In the genomic region with DNA sequence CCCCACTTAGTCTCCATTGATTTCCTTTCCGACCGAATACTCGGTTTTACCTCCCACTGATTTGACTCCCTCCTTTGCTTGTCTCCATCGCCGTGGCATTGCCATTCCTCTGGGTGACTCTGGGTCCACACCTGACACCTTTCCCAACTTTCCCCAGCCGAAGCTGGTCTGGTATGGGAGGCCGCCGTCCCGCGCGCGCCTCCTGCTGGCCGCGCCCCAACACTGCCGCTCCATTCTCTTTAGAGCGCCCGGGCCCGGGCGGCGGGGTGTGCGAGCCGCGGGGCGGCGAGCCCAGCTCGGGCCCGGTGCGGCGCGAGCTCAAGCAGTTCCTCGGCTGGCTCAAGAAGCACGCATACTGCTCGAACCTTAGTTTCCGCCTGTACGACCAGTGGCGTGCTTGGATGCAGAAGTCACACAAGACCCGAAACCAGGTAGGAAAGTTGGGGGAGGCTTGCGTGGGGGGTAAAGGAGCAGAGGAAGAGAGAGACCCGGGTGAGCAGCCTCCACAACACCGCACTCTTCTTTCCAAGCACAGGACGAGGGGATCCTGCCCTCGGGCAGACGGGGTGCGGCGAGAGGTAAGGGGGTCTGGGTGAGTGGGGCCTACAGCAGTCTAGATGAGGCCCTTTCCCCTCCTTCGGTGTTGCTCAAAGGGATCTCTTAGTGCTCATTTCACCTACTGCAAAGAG, we compare ENCODE assay signal across 9 mouse cellular contexts. TPM values are rescaled to one million over a fixed set of nuclear protein-coding genes. Genes with fewer than 3 reads are reported as not detected.
A peak's percentile ranks its signal among the peaks of the same experiment; 100 is the strongest.
DNase-seq lines count a peak whose midpoint lies in the region; ATAC-seq and TF ChIP-seq lines count a peak whose summit lies in the region.
"Had no signal": no experiment of that assay in that cellular context is flagged by ENCODE, and none has a peak within 500 bp of the region (broad histone marks: within the 10 kb centered on the region; RNA-seq: fewer than 3 reads in every experiment).

No protein-coding gene starts in this region.

- no peak overlapping the region for H3K4me3 ChIP-seq in left cerebral cortex, adult 2 months
- no peak overlapping the region for H3K4me3 ChIP-seq in forebrain, embryonic 13.5 days
- H3K4me3 ChIP-seq in hindbrain, embryonic 10.5 days = peak overlapping the region; percentile 21
- no peak overlapping the region for H3K4me3 ChIP-seq in limb, embryonic 13.5 days
- no peak overlapping the region for H3K4me3 ChIP-seq in midbrain, embryonic 16.5 days (ENCODE audit: low read depth, low read length)
- H3K4me3 ChIP-seq in testis, adult 2 months (ENCODE audit: control insufficient read depth, low read depth, low read length) = peak overlapping the region; percentile 37
- H3K4me3 ChIP-seq: midbrain, embryonic 12.5 days had no signal

- peak; percentile 57 to 61 for DNase-seq in left cerebral cortex, adult 2 months (ENCODE audit: extremely low spot score in 1 of 2, low spot score in 2 of 2)
- no peak for DNase-seq in left cerebral cortex, adult 11 months (ENCODE audit: low spot score)
- DNase-seq in hindbrain, embryonic 10.5 days (ENCODE audit: low spot score) = peak; percentile 76

- 12% methylated on average over 46 of the region's 46 CpGs for WGBS in forebrain, embryonic 13.5 days
- whole genome bisulfite sequencing in hindbrain, embryonic 10.5 days = 12% methylated on average over 46 of the region's 46 CpGs
- 10% methylated on average over 46 of the region's 46 CpGs for WGBS in limb, embryonic 13.5 days
- 13% methylated on average over 46 of the region's 46 CpGs for whole genome bisulfite sequencing in midbrain, embryonic 16.5 days

- peak; percentile 80 for TF ChIP-seq CTCF in left cerebral cortex, adult 2 months (IDR thresholded peaks at IDR 0.05)
- TF ChIP-seq CTCF in testis, adult 2 months (IDR thresholded peaks at IDR 0.05; ENCODE audit: control insufficient read depth, insufficient read depth, insufficient replicate concordance, low read depth, low read length) = peak; percentile 68

- no peak overlapping the region for H3K27ac ChIP-seq in left cerebral cortex, adult 2 months
- no peak overlapping the region for H3K27ac ChIP-seq in forebrain, embryonic 13.5 days
- H3K27ac ChIP-seq in hindbrain, embryonic 10.5 days = peak overlapping the region; percentile 12; the same call in 1 of the 2 replicates
- peak overlapping the region; percentile 61; the same call in 1 of the 2 replicates for H3K27ac ChIP-seq in limb, embryonic 13.5 days
- H3K27ac ChIP-seq in midbrain, embryonic 16.5 days (ENCODE audit: low read length) = no peak overlapping the region
- H3K27ac ChIP-seq in testis, adult 2 months (ENCODE audit: control insufficient read depth, insufficient read depth, low read depth, low read length) = no peak overlapping the region
- H3K27ac ChIP-seq: midbrain, embryonic 12.5 days had no signal

- peak overlapping the region; percentile 22; the same call in 1 of the 2 replicates for H3K4me2 ChIP-seq in forebrain, embryonic 13.5 days
- peak overlapping the region; percentile 79 for H3K4me2 ChIP-seq in limb, embryonic 13.5 days (replicated peaks)
- peak overlapping the region; percentile 11; the same call in 1 of the 2 replicates for H3K4me2 ChIP-seq in midbrain, embryonic 16.5 days (ENCODE audit: low read length)
- H3K4me2 ChIP-seq: midbrain, embryonic 12.5 days had no signal

- H3K27me3 ChIP-seq in forebrain, embryonic 13.5 days = peaks cover 60% of the 10 kb centered on the region
- H3K27me3 ChIP-seq in hindbrain, embryonic 10.5 days (ENCODE audit: insufficient read depth, poor library complexity, severe bottlenecking) = peaks cover 67% of the 10 kb centered on the region
- peaks cover 44% of the 10 kb centered on the region for H3K27me3 ChIP-seq in limb, embryonic 13.5 days
- peaks cover 57% of the 10 kb centered on the region for H3K27me3 ChIP-seq in midbrain, embryonic 16.5 days (ENCODE audit: control insufficient read depth, insufficient read depth, low read depth, low read length)
- no peaks in the 10 kb centered on the region for H3K27me3 ChIP-seq in testis, adult 2 months (ENCODE audit: control insufficient read depth, insufficient read depth, low read length)

- intact Hi-C loops in left cerebral cortex, adult 2 months (cut with DNase I) = loop anchor here (5.0 to 10.0 kb wide), 2 partner anchors 56 to 148 kb away; partner anchors contain the start of gene Upf1

- H3K4me1 ChIP-seq in forebrain, embryonic 13.5 days = peaks cover 48% of the 10 kb centered on the region
- H3K4me1 ChIP-seq in hindbrain, embryonic 10.5 days (replicated peaks) = peaks cover 74% of the 10 kb centered on the region
- H3K4me1 ChIP-seq in limb, embryonic 13.5 days = peaks cover 76% of the 10 kb centered on the region
- H3K4me1 ChIP-seq in midbrain, embryonic 16.5 days (ENCODE audit: control insufficient read depth, insufficient read depth, low read length) = peaks cover 23% of the 10 kb centered on the region
- H3K4me1 ChIP-seq in testis, adult 2 months (ENCODE audit: control insufficient read depth, insufficient read depth, low read length) = peaks cover 56% of the 10 kb centered on the region

- H3K36me3 ChIP-seq in forebrain, embryonic 13.5 days (ENCODE audit: poor library complexity, severe bottlenecking) = peaks cover 22% of the 10 kb centered on the region
- H3K36me3 ChIP-seq in hindbrain, embryonic 10.5 days = peaks cover 31% of the 10 kb centered on the region
- H3K36me3 ChIP-seq in limb, embryonic 13.5 days = peaks cover 16% of the 10 kb centered on the region
- H3K36me3 ChIP-seq in midbrain, embryonic 16.5 days (ENCODE audit: control insufficient read depth, insufficient read depth, low read length) = peaks cover 15% of the 10 kb centered on the region
- H3K36me3 ChIP-seq in testis, adult 2 months (ENCODE audit: control insufficient read depth, insufficient read depth, low read length) = no peaks in the 10 kb centered on the region

- ATAC-seq in cerebellum, adult (ENCODE audit: insufficient number of reproducible peaks, low FRiP score, low TSS enrichment) = peak; percentile 14; the same call in 1 of the 2 replicates
- no peak for ATAC-seq in forebrain, embryonic 13.5 days
- ATAC-seq in limb, embryonic 13.5 days (ENCODE audit: low FRiP score, low read depth) = 0 out of 2 replicates have a peak, but pooled peaks have one; percentile 14
- ATAC-seq in midbrain, embryonic 16.5 days = no peak

- H3K9me3 ChIP-seq in forebrain, embryonic 13.5 days (replicated peaks) = no peaks in the 10 kb centered on the region
- H3K9me3 ChIP-seq in hindbrain, embryonic 10.5 days = no peaks in the 10 kb centered on the region
- H3K9me3 ChIP-seq in limb, embryonic 13.5 days = no peaks in the 10 kb centered on the region
- H3K9me3 ChIP-seq in midbrain, embryonic 16.5 days (replicated peaks; ENCODE audit: control insufficient read depth, low read length, poor library complexity, severe bottlenecking) = no peaks in the 10 kb centered on the region
- H3K9me3 ChIP-seq: midbrain, embryonic 12.5 days had no signal

- no peak for TF ChIP-seq POLR2A in testis, adult 2 months (IDR thresholded peaks at IDR 0.05; ENCODE audit: control insufficient read depth, low read depth, low read length)

- H3K9ac ChIP-seq in forebrain, embryonic 13.5 days = peak overlapping the region; percentile 7; the same call in 1 of the 2 replicates
- peak overlapping the region; percentile 36; the same call in 1 of the 2 replicates for H3K9ac ChIP-seq in limb, embryonic 13.5 days
- H3K9ac ChIP-seq in midbrain, embryonic 16.5 days (ENCODE audit: low read depth, low read length) = no peak overlapping the region; the same call in 1 of the 2 replicates
- H3K9ac ChIP-seq: midbrain, embryonic 12.5 days had no signal

RNA-seq across cellular contexts. Expression of gene Rex1bd, which starts 3.3 kb away (rescaled TPM):
- 100 to 1,000 TPM; 108 to 110 TPM for total RNA-seq in left cerebral cortex, adult 2 months (2021)
- polyA plus RNA-seq in forebrain, embryonic 13.5 days (2015; fragmentation: Nextera tagmentation; extraction: Ambion mirVana) = 150 and 154 TPM in 2 replicates
- 131 and 148 TPM in 2 replicates for polyA plus RNA-seq in hindbrain, embryonic 10.5 days (2016; fragmentation: Nextera tagmentation; extraction: Ambion mirVana)
- polyA plus RNA-seq in limb, embryonic 13.5 days (2015; fragmentation: Nextera tagmentation; extraction: Ambion mirVana) = 139 and 148 TPM in 2 replicates
- 163 and 185 TPM in 2 replicates for polyA plus RNA-seq in midbrain, embryonic 16.5 days (2015; fragmentation: Nextera tagmentation; extraction: Ambion mirVana)
- 23.9 and 26.9 TPM in 2 replicates for polyA plus RNA-seq in testis, adult 2 months (2012; rRNA removed)

RNA-seq across cellular contexts. Expression of gene Uba52, which starts 7.4 kb away (rescaled TPM):
- total RNA-seq in left cerebral cortex, adult 2 months (2021) = 100 to 1,000 TPM; 788 to 861 TPM
- 812 and 920 TPM in 2 replicates for polyA plus RNA-seq in forebrain, embryonic 13.5 days (2015; fragmentation: Nextera tagmentation; extraction: Ambion mirVana)
- polyA plus RNA-seq in hindbrain, embryonic 10.5 days (2016; fragmentation: Nextera tagmentation; extraction: Ambion mirVana) = 914 and 933 TPM in 2 replicates
- 856 and 861 TPM in 2 replicates for polyA plus RNA-seq in limb, embryonic 13.5 days (2015; fragmentation: Nextera tagmentation; extraction: Ambion mirVana)
- 584 and 621 TPM in 2 replicates for polyA plus RNA-seq in midbrain, embryonic 16.5 days (2015; fragmentation: Nextera tagmentation; extraction: Ambion mirVana)
- 768 and 853 TPM in 2 replicates for polyA plus RNA-seq in testis, adult 2 months (2012; rRNA removed)

RNA-seq across cellular contexts. Expression of gene Crlf1, which starts 10.2 kb away (rescaled TPM):
- total RNA-seq in left cerebral cortex, adult 2 months (2021) = 1 to 10 TPM; 2.6 to 3.0 TPM
- polyA plus RNA-seq in forebrain, embryonic 13.5 days (2015; fragmentation: Nextera tagmentation; extraction: Ambion mirVana) = 0.86 and 0.92 TPM in 2 replicates
- polyA plus RNA-seq in hindbrain, embryonic 10.5 days (2016; fragmentation: Nextera tagmentation; extraction: Ambion mirVana) = 4.5 and 10.3 TPM in 2 replicates
- 83.3 and 85.0 TPM in 2 replicates for polyA plus RNA-seq in limb, embryonic 13.5 days (2015; fragmentation: Nextera tagmentation; extraction: Ambion mirVana)
- polyA plus RNA-seq in midbrain, embryonic 16.5 days (2015; fragmentation: Nextera tagmentation; extraction: Ambion mirVana) = 3.6 and 6.3 TPM in 2 replicates
- 126 and 137 TPM in 2 replicates for polyA plus RNA-seq in testis, adult 2 months (2012; rRNA removed)

RNA-seq across cellular contexts. Expression of gene Tmem59l, which starts 16.0 kb away (rescaled TPM):
- 100 to 1,000 TPM; 295 to 302 TPM for total RNA-seq in left cerebral cortex, adult 2 months (2021)
- 32.5 and 38.0 TPM in 2 replicates for polyA plus RNA-seq in forebrain, embryonic 13.5 days (2015; fragmentation: Nextera tagmentation; extraction: Ambion mirVana)
- 11.1 and 11.5 TPM in 2 replicates for polyA plus RNA-seq in hindbrain, embryonic 10.5 days (2016; fragmentation: Nextera tagmentation; extraction: Ambion mirVana)
- 24.2 and 26.6 TPM in 2 replicates for polyA plus RNA-seq in limb, embryonic 13.5 days (2015; fragmentation: Nextera tagmentation; extraction: Ambion mirVana)
- polyA plus RNA-seq in midbrain, embryonic 16.5 days (2015; fragmentation: Nextera tagmentation; extraction: Ambion mirVana) = 121 and 151 TPM in 2 replicates
- 62.6 and 62.9 TPM in 2 replicates for polyA plus RNA-seq in testis, adult 2 months (2012; rRNA removed)

RNA-seq across cellular contexts. Expression of gene Fkbp8, which starts 24.3 kb away (rescaled TPM):
- total RNA-seq in left cerebral cortex, adult 2 months (2021) = 100 to 1,000 TPM; 392 to 410 TPM
- polyA plus RNA-seq in forebrain, embryonic 13.5 days (2015; fragmentation: Nextera tagmentation; extraction: Ambion mirVana) = 357 and 385 TPM in 2 replicates
- polyA plus RNA-seq in hindbrain, embryonic 10.5 days (2016; fragmentation: Nextera tagmentation; extraction: Ambion mirVana) = 311 and 360 TPM in 2 replicates
- 284 and 290 TPM in 2 replicates for polyA plus RNA-seq in limb, embryonic 13.5 days (2015; fragmentation: Nextera tagmentation; extraction: Ambion mirVana)
- 406 and 425 TPM in 2 replicates for polyA plus RNA-seq in midbrain, embryonic 16.5 days (2015; fragmentation: Nextera tagmentation; extraction: Ambion mirVana)
- 179 and 198 TPM in 2 replicates for polyA plus RNA-seq in testis, adult 2 months (2012; rRNA removed)

Comparison
In these comparisons a context has a peak if more than half of its experiments do, and no peak if none do; other contexts are left out.
1. H3K27ac ChIP-seq: peak in hindbrain, embryonic 10.5 days (single experiment) and limb, embryonic 13.5 days (single experiment); none in left cerebral cortex, adult 2 months (single experiment), forebrain, embryonic 13.5 days (single experiment), midbrain, embryonic 16.5 days (single experiment) and testis, adult 2 months (single experiment).
2. H3K4me3 ChIP-seq: peak in hindbrain, embryonic 10.5 days (single experiment) and testis, adult 2 months (single experiment); none in left cerebral cortex, adult 2 months (single experiment), forebrain, embryonic 13.5 days (single experiment), limb, embryonic 13.5 days (single experiment) and midbrain, embryonic 16.5 days (single experiment).
3. ATAC-seq: peak in cerebellum, adult (single experiment) and limb, embryonic 13.5 days (single experiment); none in forebrain, embryonic 13.5 days (single experiment) and midbrain, embryonic 16.5 days (single experiment).
4. H3K4me2 ChIP-seq: peak in every context shown above with its lines; median percentile 79 in limb, embryonic 13.5 days; 22 in forebrain, embryonic 13.5 days; 11 in midbrain, embryonic 16.5 days.